Mouse (Mus musculus): ENCODE measurements around the gene Alg13.

The Alg13 gene

DNA sequence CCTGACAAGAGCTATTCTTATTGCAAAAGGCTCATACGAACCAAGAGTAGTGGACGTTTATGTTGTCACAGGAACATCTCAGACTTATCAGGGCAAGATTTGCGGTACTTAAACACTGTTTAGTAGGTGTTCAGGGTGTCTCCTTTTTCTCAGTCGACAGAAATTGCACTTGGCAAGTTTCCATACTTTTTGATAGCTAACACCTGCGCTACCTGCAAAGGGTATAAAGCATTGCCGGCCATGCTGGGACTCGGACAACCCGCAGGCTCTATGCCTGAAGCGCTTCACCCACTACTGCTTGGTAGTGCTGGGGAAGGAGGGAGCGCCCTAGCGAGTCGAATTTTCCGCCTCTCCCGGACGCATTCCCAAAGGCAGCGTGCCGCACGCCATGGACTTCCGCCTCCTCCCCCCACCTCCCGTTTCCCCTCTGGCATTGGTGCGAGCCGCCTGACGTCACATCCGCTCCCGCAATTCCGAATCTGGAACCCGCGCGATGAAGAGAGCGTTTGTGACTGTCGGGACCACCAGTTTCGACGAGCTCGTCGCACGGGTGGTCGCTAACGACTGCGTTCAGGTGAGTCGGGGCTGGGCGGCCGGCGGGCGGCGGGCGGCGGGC is at the start of gene Alg13:
Gene Alg13 (plus strand): TSS at position 257 of the 616 bp plus-strand sequence.
- DNase-seq (ENCODE audit: low spot score) = peak; percentile 80

DNA sequence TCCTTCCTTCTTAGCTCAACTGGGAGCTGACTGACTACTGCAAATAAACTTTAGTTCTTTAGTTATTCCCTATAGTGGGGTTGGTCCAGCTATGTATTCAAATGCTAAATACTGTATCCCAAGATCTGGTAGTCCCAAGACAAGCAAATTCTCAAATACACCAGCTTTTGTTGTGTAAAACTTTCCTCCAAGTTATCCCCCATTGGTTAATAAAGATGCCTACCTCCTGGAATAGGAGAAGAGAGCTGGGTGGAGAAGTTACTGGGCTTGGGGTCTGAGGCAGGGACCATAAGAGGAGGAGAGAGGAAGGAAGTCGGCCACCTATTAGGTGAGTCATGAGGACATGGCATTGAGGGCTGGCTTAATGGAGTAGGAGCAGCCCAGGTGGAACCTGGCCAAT is 49.0 kb upstream of the Alg13 start:
- no peak for DNase-seq (ENCODE audit: low spot score)

DNA sequence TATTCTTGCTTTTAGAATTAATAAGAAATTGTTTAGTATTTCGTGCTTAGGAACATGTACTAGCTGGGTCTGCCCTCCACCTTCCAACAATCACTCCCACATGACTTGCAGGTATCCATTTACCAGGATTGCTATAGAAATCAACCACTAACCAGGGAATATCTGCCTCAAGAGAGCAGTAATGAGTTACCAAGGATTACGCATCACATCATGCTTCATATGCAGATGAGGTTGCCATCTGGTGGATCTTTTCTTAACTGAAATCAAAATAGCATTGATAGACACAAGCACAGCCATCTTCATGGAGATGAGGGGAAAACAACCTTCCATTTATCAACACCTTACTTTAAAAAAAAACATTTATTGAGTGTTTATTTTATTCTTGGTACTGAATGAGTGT is 16.1 kb upstream of the Alg13 start:
- no peak for DNase-seq (ENCODE audit: low spot score)

DNA sequence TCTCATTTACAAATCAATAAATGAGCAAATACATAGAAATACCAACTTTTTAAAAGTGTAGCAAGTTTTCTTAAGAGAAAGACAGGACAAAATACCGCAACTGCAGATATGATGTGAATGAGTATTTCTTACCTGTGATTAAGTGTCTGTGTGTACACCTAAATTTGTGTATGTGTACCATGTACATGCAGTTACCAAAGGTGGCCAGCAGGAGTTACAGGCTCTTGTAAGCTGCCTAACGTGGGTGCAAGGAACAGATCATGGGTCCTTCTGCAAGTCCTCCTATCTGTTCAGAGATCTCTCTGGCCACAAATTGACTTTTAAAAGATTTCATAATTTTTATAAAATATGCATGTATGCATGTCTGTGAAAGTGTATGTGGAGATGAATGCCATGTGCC is 11.9 kb upstream of the Alg13 start:
- DNase-seq (ENCODE audit: low spot score) = no peak

DNA sequence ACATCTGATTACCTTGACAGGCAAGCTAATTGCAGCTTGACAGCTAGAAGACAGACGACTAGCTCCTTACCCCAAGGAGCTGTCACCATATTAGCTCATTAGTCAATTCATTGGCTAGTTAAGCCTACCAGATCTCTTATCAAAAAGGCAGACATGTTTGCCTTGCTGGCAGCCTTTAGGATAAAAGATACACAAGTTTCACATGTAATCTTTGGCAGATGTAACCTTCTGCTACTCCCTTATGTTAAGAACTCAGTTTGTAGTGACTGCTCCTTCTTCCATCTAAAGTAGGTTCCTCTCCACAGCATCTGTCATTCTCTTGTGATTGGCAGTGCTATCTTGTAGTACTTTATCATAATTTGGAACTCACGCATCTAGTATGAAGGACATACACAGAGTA is 3.6 kb upstream of the Alg13 start:
- DNase-seq (ENCODE audit: low spot score) = no peak

DNA sequence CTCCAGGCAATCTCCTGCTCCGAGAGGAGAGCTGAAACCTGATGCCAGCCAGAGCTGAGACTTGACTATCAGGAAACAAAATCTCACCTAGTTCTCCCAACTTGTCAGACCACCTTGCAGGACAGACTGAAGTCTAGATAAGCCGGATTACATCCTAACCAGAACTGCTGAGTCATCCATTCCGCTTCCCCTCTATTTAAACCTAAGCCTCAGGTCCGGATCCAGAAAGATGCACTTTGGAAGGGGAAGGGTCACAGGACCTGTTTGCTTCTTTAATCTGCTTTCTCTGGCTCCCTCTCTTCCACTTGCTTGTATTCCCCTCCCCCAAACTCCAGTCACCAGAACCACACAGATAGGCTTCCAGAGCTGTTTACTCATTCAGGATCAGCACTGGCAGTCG is 2.6 kb upstream of the Alg13 start:
- peak; percentile 63 for DNase-seq (ENCODE audit: low spot score)

DNA sequence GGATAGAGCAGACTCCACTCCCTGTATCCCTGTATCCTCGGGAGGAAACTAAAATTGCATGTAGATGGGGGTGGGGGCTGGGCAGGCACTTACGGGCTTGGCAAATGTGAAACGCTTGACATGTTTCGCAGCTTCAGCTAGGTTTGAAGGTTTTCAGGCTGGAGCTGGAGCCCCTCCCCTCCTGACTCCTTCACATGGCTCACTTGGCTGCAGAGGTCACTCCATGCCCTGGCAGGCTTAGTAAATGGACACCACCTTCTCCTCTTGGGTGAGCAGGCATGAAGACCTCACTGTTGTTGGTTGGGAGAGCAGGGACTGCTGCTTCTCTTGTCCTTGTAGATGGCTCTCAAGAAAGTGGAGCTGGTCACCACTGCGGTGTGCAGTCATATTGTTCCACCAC is 1.6 kb upstream of the Alg13 start:
- peak; percentile 11 for DNase-seq (ENCODE audit: low spot score)

DNA sequence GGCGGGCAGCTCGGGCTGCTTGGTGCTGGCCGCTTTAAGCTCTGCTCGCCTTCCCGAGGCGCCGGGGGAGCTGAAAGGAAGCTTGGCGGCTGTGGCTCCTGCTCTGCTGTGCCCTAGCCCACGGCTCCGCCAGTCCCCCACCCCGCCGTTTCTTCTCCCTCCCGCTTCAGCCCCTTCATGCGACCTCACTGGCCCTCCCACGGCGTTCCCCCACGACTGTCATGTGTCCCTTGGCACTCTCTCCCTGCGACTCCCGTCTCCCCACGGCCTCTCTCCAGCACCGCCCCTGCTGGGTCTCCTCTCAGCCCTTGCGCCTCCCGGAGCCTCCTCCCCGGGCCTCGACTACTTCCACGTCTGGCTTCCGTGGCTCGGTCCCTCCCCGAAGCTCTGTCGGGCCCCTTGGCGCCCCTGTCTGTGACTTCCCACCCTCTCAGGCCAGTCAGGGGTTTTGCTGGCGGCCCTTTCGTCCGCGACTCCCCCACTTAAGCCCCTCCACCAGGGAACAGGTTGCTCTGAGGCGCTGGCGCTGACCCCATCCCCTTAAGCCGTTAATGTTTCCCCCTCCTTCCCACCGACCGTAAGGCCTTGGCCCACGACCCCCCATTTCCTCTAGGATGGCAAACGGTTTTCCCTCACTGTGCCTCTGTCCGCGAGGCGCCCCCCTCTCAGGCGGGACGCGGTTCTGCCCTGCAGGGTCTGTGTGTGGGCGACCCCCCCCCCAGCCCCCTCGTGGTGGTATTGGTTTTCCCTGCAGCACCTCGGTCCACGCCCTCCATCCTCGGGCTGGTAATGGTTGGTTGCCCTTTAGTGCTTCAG is 768 bp downstream of the Alg13 start:
- no peak for DNase-seq (ENCODE audit: low spot score)

DNA sequence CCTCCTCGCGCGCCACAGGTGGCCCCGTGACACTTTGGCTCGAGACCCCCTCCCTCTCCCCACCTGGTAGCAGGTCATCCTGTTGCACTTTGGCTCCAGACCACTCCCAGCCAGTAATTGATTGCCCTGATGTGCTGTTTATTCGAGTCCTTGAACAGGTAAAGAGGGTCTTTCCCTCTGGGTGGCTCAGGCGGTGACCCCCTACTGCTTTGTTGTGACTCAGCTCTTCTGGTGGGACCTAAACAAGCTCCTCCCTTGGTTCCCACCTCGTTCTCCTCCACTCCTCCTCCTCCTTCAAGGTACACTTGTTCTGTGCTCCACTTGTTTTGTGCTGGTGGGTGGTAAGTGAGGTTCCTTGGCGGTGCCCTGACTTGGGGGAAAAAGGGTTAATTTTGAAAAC is 1.8 kb downstream of the Alg13 start:
- peak; percentile 21 for DNase-seq (ENCODE audit: low spot score)

DNA sequence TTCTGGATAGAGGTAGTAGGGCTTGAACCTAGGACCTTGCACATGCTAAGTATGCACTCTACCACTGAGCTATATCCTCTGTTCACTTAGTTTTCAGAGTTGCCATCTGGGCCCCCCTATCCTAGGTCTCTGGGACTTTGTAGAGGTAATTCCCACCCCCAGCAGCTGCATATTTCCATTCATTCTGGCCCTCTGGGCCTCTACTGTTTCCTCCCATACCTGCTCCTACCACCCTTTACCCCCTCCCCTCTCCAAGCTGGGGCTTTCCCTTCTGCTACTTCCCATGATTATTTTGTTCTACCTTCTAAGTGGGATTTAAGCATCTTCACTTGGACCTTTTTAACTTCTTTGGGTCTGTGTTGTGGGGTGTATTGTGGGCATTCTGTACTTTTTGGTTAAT is 7.8 kb downstream of the Alg13 start:
- no peak for DNase-seq (ENCODE audit: low spot score)

DNA sequence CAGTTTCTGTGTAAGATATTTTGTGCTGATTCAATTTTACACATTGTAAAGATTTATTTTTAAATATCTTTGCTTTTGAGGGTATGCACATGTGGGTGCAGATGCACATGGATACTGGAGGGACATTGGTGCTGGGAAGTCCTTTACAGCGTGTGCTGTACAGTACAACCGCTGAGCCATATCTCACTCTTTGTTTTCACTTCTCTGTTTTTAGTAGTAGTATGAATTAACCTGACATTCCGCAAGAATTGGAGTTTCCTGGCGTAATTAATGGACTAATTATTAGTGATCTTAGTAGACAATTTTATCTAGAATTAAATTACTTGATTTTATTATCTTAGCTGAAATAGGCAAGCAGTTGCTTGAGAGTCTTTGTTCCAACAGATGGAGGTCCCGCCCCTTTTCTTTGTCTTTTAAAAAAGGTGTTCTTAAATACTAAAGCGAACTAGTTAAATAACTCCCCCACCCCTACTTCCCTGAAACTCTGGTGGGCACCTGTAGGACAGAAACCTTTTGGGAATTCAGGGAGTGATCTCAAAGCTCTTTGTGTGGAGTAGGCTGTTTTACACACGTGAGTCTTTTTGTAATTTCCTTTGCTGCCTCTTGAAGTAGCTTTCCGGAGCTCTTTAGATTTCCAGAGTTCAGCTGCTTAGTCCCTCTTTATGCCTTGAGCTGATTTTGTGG is 17.9 kb downstream of the Alg13 start:
- DNase-seq (ENCODE audit: low spot score) = no peak

DNA sequence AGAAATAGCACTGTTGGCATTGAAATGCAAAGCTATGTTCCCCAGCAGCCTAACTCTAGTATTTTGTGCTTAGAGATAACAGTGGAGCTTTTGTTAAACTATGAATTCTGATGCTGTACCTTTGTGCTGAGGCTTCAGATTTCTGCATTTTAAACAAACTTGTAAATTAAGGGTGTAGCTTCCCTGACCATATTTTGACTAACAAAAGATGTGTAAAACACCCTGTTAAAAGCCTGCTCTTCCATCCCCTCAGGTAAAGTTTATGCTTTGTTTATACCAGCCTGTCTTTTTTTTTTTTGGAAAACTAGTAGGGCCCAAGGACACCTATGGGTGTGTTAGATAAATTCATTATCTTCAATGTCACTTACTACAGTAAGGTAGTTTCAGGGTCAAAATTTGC is 20.3 kb downstream of the Alg13 start:
- no peak for DNase-seq (ENCODE audit: low spot score)

DNA sequence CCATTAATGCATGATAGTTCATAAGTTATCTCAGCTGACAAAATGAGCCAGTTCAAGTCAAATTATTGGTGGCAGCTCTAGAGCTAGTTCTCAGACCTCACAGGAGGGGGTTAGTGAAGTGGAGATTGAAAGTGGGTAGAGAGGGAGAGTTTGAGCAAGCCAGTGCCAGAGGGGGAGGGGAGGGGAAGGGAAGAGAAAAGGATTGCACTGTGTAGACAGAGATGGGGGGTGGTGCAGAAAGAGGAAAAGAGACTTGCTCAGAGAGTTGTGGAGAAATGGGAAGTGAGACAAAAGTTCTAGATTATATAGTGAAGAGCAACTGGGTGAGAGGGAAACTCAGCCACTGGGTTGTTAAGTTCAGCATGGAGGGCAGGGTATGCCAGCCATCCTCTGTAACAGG is 20.8 kb downstream of the Alg13 start:
- no peak for DNase-seq (ENCODE audit: low spot score)

DNA sequence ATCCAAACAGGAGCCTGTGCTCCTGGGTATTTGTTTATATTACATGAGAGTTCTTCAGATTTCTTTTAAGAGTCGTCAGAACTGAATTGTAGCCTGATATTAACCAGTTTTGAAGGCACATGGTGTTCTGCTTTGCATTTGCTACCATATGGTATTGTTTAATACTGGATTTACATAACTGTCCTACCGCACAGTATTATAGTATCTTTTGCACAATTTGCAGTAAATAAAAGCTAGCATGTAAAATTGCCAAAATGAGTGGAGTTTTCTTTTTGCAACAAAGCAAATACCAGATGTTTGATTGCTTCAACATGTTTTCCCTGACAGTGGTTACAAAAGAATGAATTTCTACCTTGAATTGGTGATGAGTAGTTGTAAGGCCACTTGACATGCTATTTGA is 56.6 kb downstream of the Alg13 start:
- DNase-seq (ENCODE audit: low spot score) = no peak

DNA sequence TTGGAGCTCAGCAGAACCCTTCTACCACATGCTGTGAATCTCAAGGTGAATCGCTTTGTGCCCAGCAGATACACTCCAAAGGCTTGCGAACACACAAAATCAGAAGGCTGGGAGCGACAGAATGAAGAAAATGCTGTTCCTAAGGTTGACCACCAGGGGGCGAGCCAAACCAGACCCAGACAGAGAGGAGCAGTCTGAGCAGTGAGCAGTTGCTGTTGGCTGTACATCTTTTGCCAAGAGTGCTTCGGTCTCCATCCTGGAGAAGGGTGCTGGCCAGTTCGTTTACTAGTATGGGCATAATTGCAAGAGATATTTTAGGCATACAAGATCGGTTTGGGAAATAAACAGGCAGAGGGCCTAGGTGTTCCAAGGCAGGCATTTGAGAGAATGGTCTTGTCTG is 85.9 kb downstream of the Alg13 start:
- peak; percentile 27 for DNase-seq (ENCODE audit: low spot score)

DNA sequence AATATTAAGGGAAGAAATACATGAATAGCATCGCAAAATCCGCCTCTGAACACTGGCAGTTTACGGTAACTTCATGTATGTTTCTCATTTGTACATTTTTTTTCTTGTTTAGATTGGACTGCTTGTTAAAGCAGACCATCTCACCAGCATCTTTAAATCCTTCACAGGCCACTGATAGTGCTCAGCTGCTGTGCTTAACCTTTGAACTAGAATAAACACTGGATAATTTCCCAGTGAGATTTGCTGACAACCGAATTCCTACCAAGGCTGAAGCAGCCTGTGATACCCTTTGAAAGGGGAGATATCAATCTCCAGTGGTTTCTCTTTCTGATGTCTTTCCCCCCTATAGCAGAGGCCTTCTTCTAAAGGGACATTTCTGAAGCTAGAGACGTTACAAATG is 90.4 kb downstream of the Alg13 start:
- peak; percentile 35 for DNase-seq (ENCODE audit: low spot score)

DNA sequence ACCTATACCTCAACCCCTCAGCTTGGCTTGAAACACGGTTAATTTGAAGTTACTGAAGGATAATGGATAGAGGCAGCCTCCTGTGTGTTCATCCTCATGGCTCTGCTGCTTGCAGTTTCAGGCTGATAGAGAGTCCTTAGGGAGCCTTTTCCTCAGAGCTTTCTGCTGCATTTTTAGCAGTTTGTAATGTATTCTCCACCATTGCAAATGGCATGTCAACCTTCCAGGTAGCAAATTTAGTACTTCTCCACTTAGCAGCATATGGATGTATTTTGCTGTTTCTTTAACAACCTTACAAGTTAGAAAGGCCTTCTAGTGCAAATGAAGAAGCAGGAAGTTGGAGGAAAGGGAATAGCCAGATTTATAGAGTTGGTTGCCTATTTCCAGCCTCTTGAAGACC is 102.7 kb downstream of the Alg13 start:
- no peak for DNase-seq (ENCODE audit: low spot score)

DNA sequence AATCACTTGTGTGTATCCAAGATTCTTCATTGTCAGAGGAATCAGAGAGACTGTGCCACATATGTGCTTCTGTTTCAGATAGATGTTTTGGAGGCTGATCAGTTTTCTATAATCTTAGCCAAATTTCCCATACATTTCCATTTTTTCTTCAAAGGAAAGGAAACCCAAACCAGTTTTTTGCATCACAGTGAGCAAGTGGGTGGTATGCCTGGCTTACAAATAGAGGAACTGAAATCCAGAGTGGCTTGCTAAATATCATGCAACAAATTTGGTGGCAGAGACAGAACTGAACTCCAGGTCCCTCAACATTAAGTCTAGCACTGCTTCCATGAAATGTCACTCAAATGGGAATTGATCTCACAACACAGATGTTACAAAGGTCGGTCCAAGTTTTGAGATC is 103.5 kb downstream of the Alg13 start:
- DNase-seq (ENCODE audit: low spot score) = no peak

DNA sequence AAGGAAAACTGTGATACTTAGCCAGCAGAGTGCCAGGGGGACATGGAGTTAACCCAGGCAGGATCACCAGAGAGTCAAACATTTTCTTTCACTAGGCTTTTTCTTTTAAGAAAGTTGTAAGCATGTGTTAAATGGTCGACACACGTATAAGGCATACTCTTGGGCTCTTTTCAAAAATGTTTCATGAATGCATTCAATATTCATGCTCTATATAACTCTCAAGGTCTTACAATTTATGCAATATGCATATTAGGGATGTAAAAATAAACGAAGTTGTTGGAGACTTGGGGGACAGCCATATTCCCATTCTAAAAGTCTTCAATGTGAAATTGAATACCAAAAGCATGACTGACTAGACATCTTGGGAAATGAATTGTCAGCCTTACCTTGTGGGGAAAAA is 106.2 kb downstream of the Alg13 start:
- no peak for DNase-seq (ENCODE audit: low spot score)
